Mouse (Mus musculus) midbrain, embryonic 12.5 days (tissue): ENCODE data around the gene Gpr61. TPM values are rescaled to one million over a fixed set of nuclear protein-coding genes. Genes with fewer than 3 reads are reported as not detected.
A peak's percentile ranks its signal among the peaks of the same experiment; 100 is the strongest.

Experiments
- ATAC-seq: fragments of 200-750 bp; cut with Nextera tagmentation; 2 replicates; pipeline ENCODE4 v1.8.0; 2017; ENCODE audit warnings: low read depth, moderate TSS enrichment, moderate library complexity; ENCODE audit not compliant: low FRiP score
- H3K27ac ChIP-seq: fragments of 300-500 bp; sonication (generic); replicated peaks from 2 replicates; pipeline ENCODE4 v1.5.1; 2016; ENCODE audit warnings: mild to moderate bottlenecking
- H3K27me3 ChIP-seq: fragments of 300-500 bp; sonication (generic); 2 replicates; pipeline ENCODE4 v1.6.1; 2016; ENCODE audit warnings: mild to moderate bottlenecking
- H3K36me3 ChIP-seq: fragments of 300-500 bp; sonication (generic); 2 replicates; pipeline ENCODE4 v1.6.1; 2016
- H3K4me1 ChIP-seq: fragments of 300-500 bp; sonication (generic); 2 replicates; pipeline ENCODE4 v1.6.1; 2016
- H3K4me2 ChIP-seq: fragments of 300-500 bp; sonication (generic); replicated peaks from 2 replicates; pipeline ENCODE4 v1.6.1; 2016; ENCODE audit warnings: mild to moderate bottlenecking, moderate library complexity
- H3K4me3 ChIP-seq: fragments of 300-500 bp; sonication (generic); 2 replicates; pipeline ENCODE4 v1.5.1; 2016; ENCODE audit warnings: mild to moderate bottlenecking
- H3K9ac ChIP-seq: fragments of 300-500 bp; sonication (generic); replicated peaks from 2 replicates; pipeline ENCODE4 v1.6.1; 2016; ENCODE audit warnings: mild to moderate bottlenecking, moderate library complexity
- H3K9me3 ChIP-seq: fragments of 300-500 bp; sonication (generic); 2 replicates; pipeline ENCODE4 v1.6.1; 2016; ENCODE audit warnings: mild to moderate bottlenecking
- WGBS: fragments of 180-500 bp; shearing (Covaris S2); methylation state at CpG from one replicate; pipeline ENCODE4 v1.1.7; 2016; 5-methylcytosine and 5-hydroxymethylcytosine counted together
- polyA plus RNA-seq: library from polyadenylated mRNA; unstranded; fragments of >200 nt; fragmentation: Nextera tagmentation; extraction: Ambion mirVana; gene quantifications from 2 replicates; pipeline ENCODE4 v1.2.1, GENCODE M21; 2016

Gpr61 gene
- polyA plus RNA-seq, 1 experiment from 2014 or later: 0.80 TPM

GRCm38 (mm10) chr3:108140786-108141185 is 13.9 kb downstream of the Gpr61 start:
- no peak overlapping the region for H3K4me2 ChIP-seq
- H3K4me1 ChIP-seq: peaks cover 10% of the 10 kb centered on the region
- no peak for ATAC-seq
- H3K4me3 ChIP-seq: no peak overlapping the region
- no peaks in the 10 kb centered on the region for H3K27me3 ChIP-seq
- H3K27ac ChIP-seq: no peak overlapping the region
- WGBS: 87% methylated on average over 4 of the region's 4 CpGs
- peaks cover 7% of the 10 kb centered on the region; the same call in 1 of the 2 replicates for H3K36me3 ChIP-seq
- H3K9me3 ChIP-seq: 0 out of 2 replicates have a peak, but pooled peaks cover 2% of the 10 kb centered on the region
- no peak overlapping the region for H3K9ac ChIP-seq

GRCm38 (mm10) chr3:108139113-108139512 is 15.6 kb downstream of the Gpr61 start:
- ATAC-seq: no peak
- H3K27ac ChIP-seq: no peak overlapping the region
- H3K9me3 ChIP-seq: 0 out of 2 replicates have a peak, but pooled peaks cover 2% of the 10 kb centered on the region
- WGBS: 93% methylated on average over 1 of the region's 1 CpGs
- H3K36me3 ChIP-seq: peaks cover 7% of the 10 kb centered on the region; the same call in 1 of the 2 replicates
- H3K4me1 ChIP-seq: peaks cover 2% of the 10 kb centered on the region; the same call in 1 of the 2 replicates
- no peaks in the 10 kb centered on the region for H3K27me3 ChIP-seq
- H3K9ac ChIP-seq: no peak overlapping the region
- no peak overlapping the region for H3K4me3 ChIP-seq
- no peak overlapping the region for H3K4me2 ChIP-seq

- peaks cover 4% of the 10 kb centered on the region; the same call in 1 of the 2 replicates for H3K4me1 ChIP-seq
- WGBS: 62% methylated on average over 11 of the region's 11 CpGs
- H3K4me3 ChIP-seq: no peak overlapping the region
- H3K9ac ChIP-seq: no peak overlapping the region
- 0 out of 2 replicates have a peak overlapping the region, but pooled peaks have one; percentile 39 for H3K27ac ChIP-seq
- peaks cover 4% of the 10 kb centered on the region; the same call in 1 of the 2 replicates for H3K36me3 ChIP-seq
- no peak for ATAC-seq
- no peaks in the 10 kb centered on the region for H3K27me3 ChIP-seq
- H3K9me3 ChIP-seq: 0 out of 2 replicates have a peak, but pooled peaks cover 2% of the 10 kb centered on the region
- H3K4me2 ChIP-seq: no peak overlapping the region
These were observed 20.0 kb downstream of the Gpr61 start for GRCm38 (mm10) chr3:108134701-108135100.

GRCm38 (mm10) chr3:108132484-108132883 is 22.2 kb downstream of the Gpr61 start:
- H3K27me3 ChIP-seq: no peaks in the 10 kb centered on the region

GRCm38 (mm10) chr3:108131821-108132220 is 22.9 kb downstream of the Gpr61 start:
- Histone ChIP-seq H3K27me3 (no peaks in the 10 kb centered on the region), H3K9ac (no peak overlapping the region), H3K36me3 (no peaks in the 10 kb centered on the region), H3K4me1 (peaks cover 4% of the 10 kb centered on the region; the same call in 1 of the 2 replicates), H3K27ac (no peak overlapping the region), H3K9me3 (0 out of 2 replicates have a peak, but pooled peaks cover under 1% of the 10 kb centered on the region), H3K4me2 (no peak overlapping the region), H3K4me3 (no peak overlapping the region)
- ATAC-seq: no peak
- 85% methylated on average over 1 of the region's 1 CpGs for WGBS

More at GRCm38 (mm10) chr3:108132484-108132883, 22.2 kb downstream of the Gpr61 start:
- Histone ChIP-seq H3K9ac (no peak overlapping the region), H3K4me1 (peaks cover 4% of the 10 kb centered on the region; the same call in 1 of the 2 replicates), H3K27ac (no peak overlapping the region), H3K9me3 (0 out of 2 replicates have a peak, but pooled peaks cover 2% of the 10 kb centered on the region), H3K4me2 (no peak overlapping the region), H3K4me3 (no peak overlapping the region), H3K36me3 (peaks cover 2% of the 10 kb centered on the region; the same call in 1 of the 2 replicates)
- no peak for ATAC-seq
- 93% methylated on average over 1 of the region's 1 CpGs for WGBS

- no peak overlapping the region for H3K4me3 ChIP-seq
- H3K9me3 ChIP-seq: no peaks in the 10 kb centered on the region
- 97% methylated on average over 5 of the region's 5 CpGs for WGBS
- no peak overlapping the region for H3K27ac ChIP-seq
- H3K9ac ChIP-seq: no peak overlapping the region
- H3K27me3 ChIP-seq: no peaks in the 10 kb centered on the region
- no peaks in the 10 kb centered on the region for H3K36me3 ChIP-seq
- ATAC-seq: no peak
- no peak overlapping the region for H3K4me2 ChIP-seq
- H3K4me1 ChIP-seq: peaks cover 4% of the 10 kb centered on the region; the same call in 1 of the 2 replicates
These were observed 23.5 kb downstream of the Gpr61 start for GRCm38 (mm10) chr3:108131216-108131615.

GRCm38 (mm10) chr3:108129804-108130203 is 24.9 kb downstream of the Gpr61 start:
- no peak for ATAC-seq
- no peak overlapping the region for H3K27ac ChIP-seq
- WGBS: 94% methylated on average over 4 of the region's 4 CpGs

GRCm38 (mm10) chr3:108129367-108129766 is 25.3 kb downstream of the Gpr61 start:
- no peak overlapping the region for H3K4me3 ChIP-seq
- H3K36me3 ChIP-seq: no peaks in the 10 kb centered on the region
- no peak overlapping the region for H3K27ac ChIP-seq
- no peak for ATAC-seq
- no peaks in the 10 kb centered on the region for H3K9me3 ChIP-seq
- no peak overlapping the region for H3K9ac ChIP-seq
- H3K4me2 ChIP-seq: no peak overlapping the region
- peaks cover 2% of the 10 kb centered on the region; the same call in 1 of the 2 replicates for H3K4me1 ChIP-seq
- no peaks in the 10 kb centered on the region for H3K27me3 ChIP-seq
- WGBS: 97% methylated on average over 4 of the region's 4 CpGs

More at GRCm38 (mm10) chr3:108129804-108130203, 24.9 kb downstream of the Gpr61 start:
- H3K27me3 ChIP-seq: no peaks in the 10 kb centered on the region
- H3K4me3 ChIP-seq: no peak overlapping the region
- H3K4me1 ChIP-seq: peaks cover 2% of the 10 kb centered on the region; the same call in 1 of the 2 replicates
- H3K9me3 ChIP-seq: no peaks in the 10 kb centered on the region
- H3K9ac ChIP-seq: no peak overlapping the region
- H3K4me2 ChIP-seq: no peak overlapping the region
- H3K36me3 ChIP-seq: no peaks in the 10 kb centered on the region

GRCm38 (mm10) chr3:108128520-108128919 is 26.2 kb downstream of the Gpr61 start:
- ATAC-seq: no peak
- Histone ChIP-seq H3K27ac (no peak overlapping the region), H3K4me3 (no peak overlapping the region), H3K27me3 (no peaks in the 10 kb centered on the region), H3K9me3 (no peaks in the 10 kb centered on the region), H3K4me1 (peaks cover 2% of the 10 kb centered on the region; the same call in 1 of the 2 replicates), H3K9ac (no peak overlapping the region), H3K36me3 (no peaks in the 10 kb centered on the region), H3K4me2 (no peak overlapping the region)
- WGBS: 87% methylated on average over 5 of the region's 5 CpGs

- Histone ChIP-seq H3K4me3 (no peak overlapping the region), H3K4me2 (no peak overlapping the region), H3K9me3 (no peaks in the 10 kb centered on the region), H3K4me1 (no peaks in the 10 kb centered on the region), H3K9ac (no peak overlapping the region), H3K27me3 (no peaks in the 10 kb centered on the region), H3K36me3 (peaks cover 2% of the 10 kb centered on the region; the same call in 1 of the 2 replicates), H3K27ac (no peak overlapping the region)
- 96% methylated on average over 3 of the region's 3 CpGs for WGBS
- ATAC-seq: no peak
These were observed 28.4 kb downstream of the Gpr61 start for GRCm38 (mm10) chr3:108126327-108126726.

GRCm38 (mm10) chr3:108124131-108124530 is 30.6 kb downstream of the Gpr61 start:
- Histone ChIP-seq H3K9ac (no peak overlapping the region), H3K36me3 (peaks cover 18% of the 10 kb centered on the region), H3K4me3 (no peak overlapping the region), H3K27ac (no peak overlapping the region), H3K27me3 (no peaks in the 10 kb centered on the region), H3K9me3 (no peaks in the 10 kb centered on the region), H3K4me2 (no peak overlapping the region), H3K4me1 (no peaks in the 10 kb centered on the region)
- no peak for ATAC-seq
- WGBS: 52% methylated on average over 1 of the region's 1 CpGs

GRCm38 (mm10) chr3:108123242-108123641 is 31.4 kb downstream of the Gpr61 start:
- Histone ChIP-seq H3K9ac (no peak overlapping the region), H3K27me3 (no peaks in the 10 kb centered on the region), H3K36me3 (peaks cover 26% of the 10 kb centered on the region), H3K4me1 (no peaks in the 10 kb centered on the region), H3K4me2 (no peak overlapping the region), H3K9me3 (no peaks in the 10 kb centered on the region), H3K4me3 (no peak overlapping the region), H3K27ac (no peak overlapping the region)
- no peak for ATAC-seq
- WGBS: 94% methylated on average over 5 of the region's 5 CpGs
